Mouse (Mus musculus) frontal cortex, postnatal 14 days (tissue): ENCODE results near the gene 1700001P01Rik.
"Not testable (repeated sequence)": the region's sequence is repeated elsewhere in the genome, so short reads cannot be mapped to it uniquely, and the experiment has no call there.

Experiments used
- DNase-seq, 2 experiments: peaks; one replicate each; pipeline ENCODE4 v3.0.0; 2022; ENCODE audit warnings: low spot score in 2 of 2

The 1700001P01Rik gene

DNA sequence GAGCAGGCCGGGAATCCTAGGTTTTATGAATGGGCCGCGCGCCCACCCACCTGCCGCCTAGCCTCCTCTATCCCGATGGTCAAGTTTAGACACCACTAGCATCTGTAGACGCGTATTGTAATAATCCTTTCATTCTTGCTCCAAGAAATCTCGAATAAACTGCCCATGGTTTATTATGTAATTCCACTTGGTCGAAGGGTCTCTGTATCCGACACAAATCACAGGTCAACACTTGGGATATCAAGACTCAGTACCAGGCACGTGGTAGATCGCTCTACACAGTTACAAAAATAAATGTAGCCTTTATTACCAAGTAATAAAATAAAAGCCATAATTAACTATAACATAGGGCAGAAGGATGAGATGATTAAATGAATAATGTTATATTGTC lies 30.4 kb downstream of the 1700001P01Rik start:
- no peak for DNase-seq

DNA sequence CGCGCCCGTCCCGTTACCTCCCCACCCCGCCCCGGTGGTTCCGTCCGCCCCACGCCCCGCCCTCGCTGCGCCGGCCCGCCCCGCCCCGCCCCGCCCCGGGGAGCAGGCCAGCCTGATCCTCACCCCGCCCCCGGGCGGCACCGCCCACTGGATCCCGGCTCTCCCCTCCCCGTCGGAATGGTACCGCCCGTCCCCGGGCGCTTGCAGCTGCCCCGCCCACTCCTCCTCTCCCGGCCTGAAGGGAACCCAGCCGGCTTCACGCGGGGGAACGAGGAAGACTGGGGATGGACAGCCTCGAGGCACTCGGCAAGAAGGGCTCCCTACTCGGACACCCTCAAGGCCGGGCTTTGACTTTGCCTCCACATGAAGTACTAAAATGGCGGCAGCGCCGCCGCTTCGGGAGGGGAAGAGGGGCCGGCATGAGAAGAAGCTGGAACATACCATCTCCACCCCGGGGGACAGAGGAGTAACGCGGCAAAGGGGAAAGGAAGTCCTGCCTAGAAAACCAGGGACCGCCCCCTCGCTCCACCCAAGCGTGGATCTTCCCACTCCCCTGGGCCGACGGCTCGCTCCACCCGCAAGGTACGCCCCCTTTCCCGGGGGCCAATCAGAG lies 30.9 kb downstream of the 1700001P01Rik start:
- peak; percentile 96 to 98 for DNase-seq

- DNase-seq = peak; percentile 47 to 53
Measured at GRCm38 (mm10) chr11:97744063-97744717, 31.5 kb downstream of the 1700001P01Rik start, which contains the start of gene Pip4k2b. Gene Pip4k2b (minus strand): TSS chr11:97744704.

DNA sequence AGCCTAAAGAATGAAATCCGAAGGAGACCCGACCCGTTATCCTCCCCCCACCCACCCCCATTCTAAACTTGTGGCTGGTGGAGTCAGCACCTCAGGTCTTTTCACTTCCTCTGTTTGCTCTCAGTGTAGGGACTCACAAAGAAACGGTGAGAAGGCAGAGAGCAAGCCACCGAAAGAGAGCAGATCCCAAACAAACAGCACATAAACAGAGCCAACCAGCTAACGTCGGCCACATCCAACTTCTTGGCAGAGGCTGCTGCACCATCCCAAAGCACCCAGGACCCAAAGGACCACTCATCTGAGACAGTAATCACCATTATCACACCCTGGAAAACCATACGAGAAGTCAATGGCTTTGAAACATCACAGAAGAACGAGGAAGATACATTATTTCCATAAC lies 32.3 kb downstream of the 1700001P01Rik start:
- no peak for DNase-seq

DNA sequence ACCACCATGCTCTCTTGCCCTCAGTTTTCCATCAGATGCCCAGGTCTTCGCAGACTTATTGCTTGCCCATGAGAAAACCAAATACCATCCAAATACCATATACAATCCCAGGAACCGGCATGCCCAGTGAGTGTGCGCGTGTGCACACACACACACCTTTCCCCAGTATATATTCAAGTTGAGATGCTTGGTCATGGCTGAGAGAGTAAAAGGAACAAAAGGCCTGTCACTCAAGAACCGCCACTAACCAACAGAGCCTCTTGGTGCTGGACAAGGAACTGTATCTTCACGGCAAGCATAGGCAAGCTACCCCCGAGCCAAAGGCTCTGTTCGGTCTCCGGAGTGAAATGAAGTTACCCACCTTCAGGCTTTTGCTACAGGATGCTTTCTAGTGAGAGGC lies 33.1 kb downstream of the 1700001P01Rik start:
- DNase-seq = no peak

- DNase-seq = no peak
Measured at GRCm38 (mm10) chr11:97742157-97742556, 33.6 kb downstream of the 1700001P01Rik start.

DNA sequence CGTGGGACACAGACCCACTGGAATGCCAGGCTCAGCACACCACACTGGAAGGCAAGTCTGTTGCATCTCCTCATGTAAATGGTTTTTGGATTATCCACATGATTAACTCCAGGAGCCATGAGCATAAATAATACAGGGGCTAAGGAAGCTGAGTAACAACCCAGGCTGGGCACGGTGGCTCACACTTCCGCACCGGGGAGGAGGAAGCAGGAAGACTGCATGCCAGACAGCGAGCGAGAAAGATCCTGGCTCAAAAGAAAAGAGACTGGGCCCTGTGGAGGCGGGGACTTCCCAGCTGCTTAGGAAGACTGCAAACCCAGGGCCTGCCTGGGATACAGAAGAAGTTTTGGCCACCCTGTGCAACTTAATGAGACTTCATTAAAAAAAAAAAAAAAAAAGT lies 35.5 kb downstream of the 1700001P01Rik start:
- DNase-seq = no peak

GRCm38 (mm10) chr11:97739155-97739554 lies 36.6 kb downstream of the 1700001P01Rik start:
- DNase-seq = no peak

- no peak for DNase-seq
Measured at GRCm38 (mm10) chr11:97738703-97739102, 37.0 kb downstream of the 1700001P01Rik start.

DNA sequence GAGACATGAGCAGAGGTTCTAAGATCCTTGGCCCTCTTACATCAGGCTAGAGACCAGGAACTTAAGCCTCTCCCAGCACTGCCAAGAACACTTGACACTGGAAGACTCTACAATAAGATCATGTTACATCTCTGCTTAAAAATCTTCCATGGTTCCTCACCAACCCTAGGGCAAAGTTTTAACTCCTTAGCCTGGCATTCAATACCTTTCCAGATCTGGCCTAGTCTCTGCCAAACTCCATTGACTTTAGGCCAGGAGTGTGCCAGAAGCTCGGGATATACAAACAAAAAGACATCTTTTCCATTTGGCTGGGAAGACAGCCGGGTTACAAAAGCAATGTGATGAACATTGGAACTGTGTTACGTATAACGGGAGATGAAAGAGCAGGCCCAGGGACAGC lies 38.1 kb downstream of the 1700001P01Rik start:
- no peak for DNase-seq

- DNase-seq = no peak
Measured at GRCm38 (mm10) chr11:97736645-97737044, 39.1 kb downstream of the 1700001P01Rik start.

- DNase-seq = not testable (repeated sequence)
Measured at GRCm38 (mm10) chr11:97734810-97735209, 40.9 kb downstream of the 1700001P01Rik start.

DNA sequence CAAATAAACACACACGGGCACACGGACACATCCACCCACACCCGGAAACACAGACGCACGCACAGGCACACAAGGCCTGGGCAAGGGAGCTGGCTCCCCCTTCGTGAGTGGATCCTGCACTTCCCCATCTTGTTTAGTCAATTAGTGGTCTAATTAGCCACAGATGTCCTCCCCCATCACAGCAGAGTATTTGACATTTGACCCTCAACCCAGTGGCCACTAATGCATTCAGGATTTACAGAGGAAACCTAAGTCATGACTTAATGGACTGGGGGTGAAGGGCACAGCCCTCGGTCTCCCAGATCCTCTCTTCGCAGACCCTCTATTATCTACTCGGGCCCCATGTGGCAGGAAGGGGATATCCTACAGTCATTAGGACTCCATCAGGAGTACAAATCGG lies 42.0 kb downstream of the 1700001P01Rik start:
- DNase-seq = no peak

GRCm38 (mm10) chr11:97728730-97729129 lies 47.0 kb downstream of the 1700001P01Rik start:
- no peak for DNase-seq

GRCm38 (mm10) chr11:97728311-97728710 lies 47.4 kb downstream of the 1700001P01Rik start:
- DNase-seq = no peak

- DNase-seq = no peak
Measured at GRCm38 (mm10) chr11:97723709-97724108, 52.0 kb downstream of the 1700001P01Rik start.
